Mouse (Mus musculus) midbrain, embryonic 14.5 days (tissue): Measurements from ENCODE around the gene Atp5h. TPM values are rescaled to one million over a fixed set of nuclear protein-coding genes. Genes with fewer than 3 reads are reported as not detected.

Source experiments
- ATAC-seq: fragments of 200-750 bp; cut with Nextera tagmentation; 2 replicates; pipeline ENCODE4 v1.8.0; 2017; ENCODE audit warnings: moderate number of reproducible peaks, moderate library complexity; ENCODE audit not compliant: low FRiP score, low TSS enrichment
- DNase-seq: peaks from one replicate; pipeline ENCODE4 v3.0.0-alpha.2; 2015
- H3K27ac ChIP-seq: fragments of 300-500 bp; sonication (generic); replicated peaks from 2 replicates; pipeline ENCODE4 v1.5.1; 2014; ENCODE audit warnings: mild to moderate bottlenecking, low read depth, low read length, moderate library complexity
- H3K27me3 ChIP-seq: fragments of 300-500 bp; sonication (generic); 2 replicates; pipeline ENCODE4 v1.6.1; 2014; ENCODE audit warnings: low read length, control low read depth, mixed read lengths; ENCODE audit not compliant: control insufficient read depth, insufficient read depth
- H3K36me3 ChIP-seq: fragments of 300-500 bp; sonication (generic); 2 replicates; pipeline ENCODE4 v1.6.1; 2014; ENCODE audit warnings: low read length, control low read depth; ENCODE audit not compliant: control insufficient read depth, insufficient read depth
- H3K4me1 ChIP-seq: fragments of 300-500 bp; sonication (generic); 2 replicates; pipeline ENCODE4 v1.6.1; 2014; ENCODE audit warnings: mild to moderate bottlenecking, antibody characterized with exemption, low read length, control low read depth; ENCODE audit not compliant: control insufficient read depth, insufficient read depth
- H3K4me2 ChIP-seq: fragments of 300-500 bp; sonication (generic); 2 replicates; pipeline ENCODE4 v1.6.1; 2014; ENCODE audit warnings: mild to moderate bottlenecking, low read length, moderate library complexity
- H3K4me3 ChIP-seq: fragments of 300-500 bp; sonication (generic); replicated peaks from 2 replicates; pipeline ENCODE4 v1.5.1; 2014; ENCODE audit warnings: low read depth, low read length
- H3K9ac ChIP-seq: fragments of 300-500 bp; sonication (generic); replicated peaks from 2 replicates; pipeline ENCODE4 v1.6.1; 2014; ENCODE audit warnings: mild to moderate bottlenecking, low read length, moderate library complexity
- H3K9me3 ChIP-seq: fragments of 300-500 bp; sonication (generic); 2 replicates; pipeline ENCODE4 v1.6.1; 2016; ENCODE audit warnings: low read length, control low read depth, mixed read lengths; ENCODE audit not compliant: control insufficient read depth
- WGBS: fragments of 180-500 bp; shearing (Covaris S2); extraction: QIAGEN DNeasy Blood & Tissue Kit; methylation state at CpG from one replicate; pipeline ENCODE4 v1.1.7; 2014; 5-methylcytosine and 5-hydroxymethylcytosine counted together
- microRNA-seq: library from miRNA; unstranded; fragments of <30 nt; microRNA quantifications from one replicate; pipeline ENCODE4, GENCODE M21; 2016
- polyA plus RNA-seq: library from polyadenylated mRNA; unstranded; fragments of >200 nt; fragmentation: Nextera tagmentation; extraction: Ambion mirVana; gene quantifications from 2 replicates; pipeline ENCODE4 v1.2.1, GENCODE M21; 2014

Atp5h gene
- polyA plus RNA-seq, 1 experiment from 2014 or later: 838 TPM

DNA sequence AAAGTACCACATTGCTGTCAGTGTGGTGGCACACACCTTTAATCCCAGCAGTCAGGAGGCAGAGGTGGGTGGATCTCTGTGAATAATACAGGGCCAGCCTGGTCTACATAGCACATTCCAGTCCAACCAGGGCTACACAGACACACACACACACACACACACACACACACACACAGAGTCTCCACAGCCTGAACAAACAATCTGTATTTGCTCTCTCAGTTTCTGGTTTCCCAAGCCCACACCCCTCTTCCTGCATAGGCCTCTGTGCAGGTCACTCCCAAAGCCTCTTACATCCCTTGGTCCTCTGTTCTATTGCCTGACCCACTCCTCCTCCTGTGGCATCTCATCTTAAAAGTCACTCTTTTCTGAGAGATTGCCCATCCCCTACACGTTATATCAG lies 47.7 kb downstream of the Atp5h start:
- Histone ChIP-seq H3K4me3 (no peak overlapping the region), H3K4me2 (no peak overlapping the region), H3K4me1 (peaks cover 13% of the 10 kb centered on the region), H3K36me3 (no peaks in the 10 kb centered on the region), H3K9ac (no peak overlapping the region), H3K27ac (no peak overlapping the region), H3K9me3 (no peaks in the 10 kb centered on the region), H3K27me3 (no peaks in the 10 kb centered on the region)
- 68% methylated on average over 1 of the region's 1 CpGs for WGBS
- no peak for DNase-seq
- no peak for ATAC-seq

GRCm38 (mm10) chr11:115371354-115371753 lies 48.4 kb downstream of the Atp5h start:
- H3K27me3 ChIP-seq: no peaks in the 10 kb centered on the region
- no peak overlapping the region for H3K27ac ChIP-seq
- H3K4me1 ChIP-seq: peaks cover 17% of the 10 kb centered on the region
- ATAC-seq: no peak
- H3K9me3 ChIP-seq: no peaks in the 10 kb centered on the region
- no peak overlapping the region for H3K9ac ChIP-seq
- no peak overlapping the region for H3K4me2 ChIP-seq
- no peaks in the 10 kb centered on the region for H3K36me3 ChIP-seq
- WGBS: 71% methylated on average over 8 of the region's 8 CpGs
- H3K4me3 ChIP-seq: no peak overlapping the region
- no peak for DNase-seq

GRCm38 (mm10) chr11:115370368-115370767 lies 49.4 kb downstream of the Atp5h start:
- ATAC-seq (no peak), DNase-seq (no peak)
- no peak overlapping the region for H3K27ac ChIP-seq
- no peak overlapping the region for H3K9ac ChIP-seq
- H3K4me3 ChIP-seq: no peak overlapping the region
- 56% methylated on average over 7 of the region's 7 CpGs for WGBS
- peaks cover 27% of the 10 kb centered on the region for H3K4me1 ChIP-seq
- H3K27me3 ChIP-seq: no peaks in the 10 kb centered on the region
- H3K9me3 ChIP-seq: no peaks in the 10 kb centered on the region
- no peaks in the 10 kb centered on the region for H3K36me3 ChIP-seq
- H3K4me2 ChIP-seq: no peak overlapping the region

- no peaks in the 10 kb centered on the region for H3K36me3 ChIP-seq
- DNase-seq (peak; percentile 92), ATAC-seq (peak; percentile 62)
- peak within 1 kb of the TSS; percentile 69 for H3K4me3 ChIP-seq
- H3K4me1 ChIP-seq: peaks cover 16% of the 10 kb centered on the region
- no peaks in the 10 kb centered on the region for H3K27me3 ChIP-seq
- H3K9me3 ChIP-seq: no peaks in the 10 kb centered on the region
- H3K27ac ChIP-seq: peak within 1 kb of the TSS; percentile 76
- peak within 1 kb of the TSS; percentile 91 for H3K9ac ChIP-seq
- H3K4me2 ChIP-seq: peak within 1 kb of the TSS; percentile 97
- 1% methylated on average over 39 of the region's 39 CpGs for WGBS
Observed at GRCm38 (mm10) chr11:115367395-115367944, 52.3 kb downstream of the Atp5h start, which contains the start of gene Hid1. TSS of gene Hid1 (minus strand) at chr11:115367756.

- DNase-seq: peak; percentile 81
- H3K9ac ChIP-seq: peak overlapping the region; percentile 91
- H3K4me2 ChIP-seq: peak overlapping the region; percentile 97
- H3K9me3 ChIP-seq: no peaks in the 10 kb centered on the region
- under 1% methylated on average over 28 of the region's 28 CpGs for WGBS
- H3K36me3 ChIP-seq: no peaks in the 10 kb centered on the region
- peak overlapping the region; percentile 69 for H3K4me3 ChIP-seq
- ATAC-seq: peak; percentile 76
- peaks cover 16% of the 10 kb centered on the region for H3K4me1 ChIP-seq
- H3K27ac ChIP-seq: peak overlapping the region; percentile 76
- H3K27me3 ChIP-seq: no peaks in the 10 kb centered on the region
Observed at GRCm38 (mm10) chr11:115366706-115367394, 52.9 kb downstream of the Atp5h start.

GRCm38 (mm10) chr11:115366039-115366705 lies 53.6 kb downstream of the Atp5h start:
- Histone ChIP-seq H3K9me3 (no peaks in the 10 kb centered on the region), H3K4me3 (peak overlapping the region; percentile 69), H3K9ac (peak overlapping the region; percentile 91; the same call in 1 of the 2 replicates), H3K4me2 (peak overlapping the region; percentile 97), H3K27ac (peak overlapping the region; percentile 76; the same call in 1 of the 2 replicates), H3K36me3 (peaks cover 3% of the 10 kb centered on the region; the same call in 1 of the 2 replicates), H3K4me1 (peaks cover 16% of the 10 kb centered on the region), H3K27me3 (no peaks in the 10 kb centered on the region)
- 49% methylated on average over 7 of the region's 7 CpGs for WGBS
- ATAC-seq (0 out of 2 replicates have a peak, but pooled peaks have one; percentile 7), DNase-seq (no peak)

Small RNA genes lying within 50 kb of the gene (microRNA-seq; reads per million reads assigned to microRNA genes)
- gene Mir3968: not detected

Other genes with a start within 250 kb of the Atp5h start
- 10.9 and 14.9 TPM in 2 replicates for gene Tmem104, start 232.5 kb downstream of the Atp5h start, polyA plus RNA-seq
- 17.4 and 21.2 TPM in 2 replicates for gene Nat9, start 232.1 kb downstream of the Atp5h start, polyA plus RNA-seq
- 0.12 and 0.49 TPM in 2 replicates for gene Grin2c, start 152.7 kb downstream of the Atp5h start, polyA plus RNA-seq
- gene Fdxr, start 142.9 kb downstream of the Atp5h start, polyA plus RNA-seq: 15.0 and 15.9 TPM in 2 replicates
- 0.72 and 1.4 TPM in 2 replicates for gene Fads6, start 122.3 kb downstream of the Atp5h start, polyA plus RNA-seq
- not detected in 2 replicates for gene Otop2, start 112.8 kb downstream of the Atp5h start, polyA plus RNA-seq
- 0.08 and 0.16 TPM in 2 replicates for gene Ush1g, start 97.9 kb downstream of the Atp5h start, polyA plus RNA-seq
- 0.54 and 1.4 TPM in 2 replicates for gene Otop3, start 85.2 kb downstream of the Atp5h start, polyA plus RNA-seq
- 43.3 and 52.6 TPM in 2 replicates for gene Hid1, start 52.2 kb downstream of the Atp5h start, polyA plus RNA-seq
- 27.1 and 29.5 TPM in 2 replicates for gene Cdr2l, start 38.0 kb downstream of the Atp5h start, polyA plus RNA-seq
- 222 and 223 TPM in 2 replicates for gene Mrpl58, start 16.2 kb downstream of the Atp5h start, polyA plus RNA-seq
- 37.3 and 41.6 TPM in 2 replicates for gene Kctd2, start 166 bp upstream of the Atp5h start, polyA plus RNA-seq
- not detected in 2 replicates for gene Trim80, start 20.6 kb upstream of the Atp5h start, polyA plus RNA-seq
- not detected in 2 replicates for gene Slc16a5, start 42.5 kb upstream of the Atp5h start, polyA plus RNA-seq
- 16.3 and 16.7 TPM in 2 replicates for gene Armc7, start 55.7 kb upstream of the Atp5h start, polyA plus RNA-seq
- gene Nt5c, start 71.9 kb upstream of the Atp5h start, polyA plus RNA-seq: 93.9 and 110 TPM in 2 replicates
- gene Jpt1, start 94.4 kb upstream of the Atp5h start, polyA plus RNA-seq: 1,631 and 1,863 TPM in 2 replicates
- gene Sumo2, start 116.3 kb upstream of the Atp5h start, polyA plus RNA-seq: 1,242 and 1,259 TPM in 2 replicates
- gene Nup85, start 144.5 kb upstream of the Atp5h start, polyA plus RNA-seq: 83.7 and 107 TPM in 2 replicates
- gene Mrps7, start 184.0 kb upstream of the Atp5h start, polyA plus RNA-seq: 75.7 and 83.4 TPM in 2 replicates
- 29.3 and 34.3 TPM in 2 replicates for gene Gga3, start 184.1 kb upstream of the Atp5h start, polyA plus RNA-seq
- 9.7 and 11.4 TPM in 2 replicates for gene Mif4gd, start 193.0 kb upstream of the Atp5h start, polyA plus RNA-seq
- gene Slc25a19, start 208.3 kb upstream of the Atp5h start, polyA plus RNA-seq: 35.8 and 39.8 TPM in 2 replicates